Mouse (Mus musculus): Measurements from ENCODE around the gene Prkacb. TPM values are rescaled to one million over a fixed set of nuclear protein-coding genes. Genes with fewer than 3 reads are reported as not detected.

Prkacb gene
- polyA plus RNA-seq, 1 experiment, result 120 TPM

- peaks cover 23% of the 10 kb centered on the region for H3K4me1 ChIP-seq (ENCODE audit: control insufficient read depth, insufficient read depth, low read length)
- TF ChIP-seq CTCF (IDR thresholded peaks at IDR 0.05; ENCODE audit: low read depth, low read length) (no peak), POLR2A (IDR thresholded peaks at IDR 0.05; ENCODE audit: borderline replicate concordance, low read depth, low read length) (no peak)
- H3K27ac ChIP-seq (ENCODE audit: insufficient read depth, low read depth, low read length), result peak overlapping the region; percentile 48
- peak overlapping the region; percentile 73 for H3K4me3 ChIP-seq (ENCODE audit: insufficient read depth, low read length)
Observed at GRCm38 (mm10) chr3:146780241-146780640, 32.5 kb downstream of the Prkacb start.

- peak overlapping the region; percentile 27 for H3K4me3 ChIP-seq (ENCODE audit: insufficient read depth, low read length)
- H3K4me1 ChIP-seq (ENCODE audit: control insufficient read depth, insufficient read depth, low read length), result peaks cover 22% of the 10 kb centered on the region
- TF ChIP-seq POLR2A (IDR thresholded peaks at IDR 0.05; ENCODE audit: borderline replicate concordance, low read depth, low read length), result no peak
- no peak for TF ChIP-seq CTCF (IDR thresholded peaks at IDR 0.05; ENCODE audit: low read depth, low read length)
- H3K27ac ChIP-seq (ENCODE audit: insufficient read depth, low read depth, low read length), result peak overlapping the region; percentile 3; the same call in 1 of the 2 replicates
Observed at GRCm38 (mm10) chr3:146778913-146779312, 33.9 kb downstream of the Prkacb start.

GRCm38 (mm10) chr3:146778451-146778850 is 34.3 kb downstream of the Prkacb start:
- Histone ChIP-seq H3K27ac (ENCODE audit: insufficient read depth, low read depth, low read length) (peak overlapping the region; percentile 3; the same call in 1 of the 2 replicates), H3K4me3 (ENCODE audit: insufficient read depth, low read length) (peak overlapping the region; percentile 27), H3K4me1 (ENCODE audit: control insufficient read depth, insufficient read depth, low read length) (peaks cover 22% of the 10 kb centered on the region)
- TF ChIP-seq POLR2A (IDR thresholded peaks at IDR 0.05; ENCODE audit: borderline replicate concordance, low read depth, low read length) (no peak), CTCF (IDR thresholded peaks at IDR 0.05; ENCODE audit: low read depth, low read length) (no peak)

- Histone ChIP-seq H3K4me1 (ENCODE audit: control insufficient read depth, insufficient read depth, low read length) (peaks cover 22% of the 10 kb centered on the region), H3K27ac (ENCODE audit: insufficient read depth, low read depth, low read length) (no peak overlapping the region), H3K4me3 (ENCODE audit: insufficient read depth, low read length) (no peak overlapping the region)
- TF ChIP-seq CTCF (IDR thresholded peaks at IDR 0.05; ENCODE audit: low read depth, low read length) (no peak), POLR2A (IDR thresholded peaks at IDR 0.05; ENCODE audit: borderline replicate concordance, low read depth, low read length) (no peak)
Observed at GRCm38 (mm10) chr3:146776711-146777110, 36.1 kb downstream of the Prkacb start.

GRCm38 (mm10) chr3:146770853-146771252 is 41.9 kb downstream of the Prkacb start:
- TF ChIP-seq POLR2A (IDR thresholded peaks at IDR 0.05; ENCODE audit: borderline replicate concordance, low read depth, low read length), result no peak
- TF ChIP-seq CTCF (IDR thresholded peaks at IDR 0.05; ENCODE audit: low read depth, low read length), result no peak
- H3K4me1 ChIP-seq (ENCODE audit: control insufficient read depth, insufficient read depth, low read length), result peaks cover 27% of the 10 kb centered on the region
- no peak overlapping the region for H3K4me3 ChIP-seq (ENCODE audit: insufficient read depth, low read length)
- H3K27ac ChIP-seq (ENCODE audit: insufficient read depth, low read depth, low read length), result no peak overlapping the region

- Histone ChIP-seq H3K4me3 (ENCODE audit: insufficient read depth, low read length) (no peak overlapping the region), H3K4me1 (ENCODE audit: control insufficient read depth, insufficient read depth, low read length) (peaks cover 27% of the 10 kb centered on the region), H3K27ac (ENCODE audit: insufficient read depth, low read depth, low read length) (no peak overlapping the region)
- TF ChIP-seq POLR2A (IDR thresholded peaks at IDR 0.05; ENCODE audit: borderline replicate concordance, low read depth, low read length), result no peak
- no peak for TF ChIP-seq CTCF (IDR thresholded peaks at IDR 0.05; ENCODE audit: low read depth, low read length)
Observed at GRCm38 (mm10) chr3:146769940-146770659, 42.7 kb downstream of the Prkacb start.

GRCm38 (mm10) chr3:146769569-146769939 is 43.2 kb downstream of the Prkacb start:
- H3K4me3 ChIP-seq (ENCODE audit: insufficient read depth, low read length), result no peak overlapping the region
- peaks cover 27% of the 10 kb centered on the region for H3K4me1 ChIP-seq (ENCODE audit: control insufficient read depth, insufficient read depth, low read length)
- H3K27ac ChIP-seq (ENCODE audit: insufficient read depth, low read depth, low read length), result no peak overlapping the region
- TF ChIP-seq POLR2A (IDR thresholded peaks at IDR 0.05; ENCODE audit: borderline replicate concordance, low read depth, low read length), result no peak
- no peak for TF ChIP-seq CTCF (IDR thresholded peaks at IDR 0.05; ENCODE audit: low read depth, low read length)

- TF ChIP-seq CTCF (IDR thresholded peaks at IDR 0.05; ENCODE audit: low read depth, low read length), result no peak
- TF ChIP-seq POLR2A (IDR thresholded peaks at IDR 0.05; ENCODE audit: borderline replicate concordance, low read depth, low read length), result no peak
- no peak overlapping the region for H3K4me3 ChIP-seq (ENCODE audit: insufficient read depth, low read length)
- H3K4me1 ChIP-seq (ENCODE audit: control insufficient read depth, insufficient read depth, low read length), result peaks cover 22% of the 10 kb centered on the region
- H3K27ac ChIP-seq (ENCODE audit: insufficient read depth, low read depth, low read length), result no peak overlapping the region
Observed at GRCm38 (mm10) chr3:146768921-146769320, 43.9 kb downstream of the Prkacb start.

GRCm38 (mm10) chr3:146768360-146768759 is 44.4 kb downstream of the Prkacb start:
- TF ChIP-seq CTCF (IDR thresholded peaks at IDR 0.05; ENCODE audit: low read depth, low read length) (no peak), POLR2A (IDR thresholded peaks at IDR 0.05; ENCODE audit: borderline replicate concordance, low read depth, low read length) (no peak)
- no peak overlapping the region for H3K4me3 ChIP-seq (ENCODE audit: insufficient read depth, low read length)
- H3K4me1 ChIP-seq (ENCODE audit: control insufficient read depth, insufficient read depth, low read length), result peaks cover 21% of the 10 kb centered on the region
- no peak overlapping the region for H3K27ac ChIP-seq (ENCODE audit: insufficient read depth, low read depth, low read length)

- Histone ChIP-seq H3K4me1 (ENCODE audit: control insufficient read depth, insufficient read depth, low read length) (peaks cover 16% of the 10 kb centered on the region), H3K4me3 (ENCODE audit: insufficient read depth, low read length) (no peak overlapping the region)
Observed at GRCm38 (mm10) chr3:146766701-146767181, 46.0 kb downstream of the Prkacb start.

More at GRCm38 (mm10) chr3:146766701-146767181, 46.0 kb downstream of the Prkacb start:
- peak overlapping the region; percentile 5 for H3K27ac ChIP-seq (ENCODE audit: insufficient read depth, low read depth, low read length)
- TF ChIP-seq CTCF (IDR thresholded peaks at IDR 0.05; ENCODE audit: low read depth, low read length) (no peak), POLR2A (IDR thresholded peaks at IDR 0.05; ENCODE audit: borderline replicate concordance, low read depth, low read length) (no peak)

Data from bone marrow macrophage, adult 2 months (primary cell).